Mouse (Mus musculus): ENCODE measurements around the gene Kazn.

Gene Kazn

DNA sequence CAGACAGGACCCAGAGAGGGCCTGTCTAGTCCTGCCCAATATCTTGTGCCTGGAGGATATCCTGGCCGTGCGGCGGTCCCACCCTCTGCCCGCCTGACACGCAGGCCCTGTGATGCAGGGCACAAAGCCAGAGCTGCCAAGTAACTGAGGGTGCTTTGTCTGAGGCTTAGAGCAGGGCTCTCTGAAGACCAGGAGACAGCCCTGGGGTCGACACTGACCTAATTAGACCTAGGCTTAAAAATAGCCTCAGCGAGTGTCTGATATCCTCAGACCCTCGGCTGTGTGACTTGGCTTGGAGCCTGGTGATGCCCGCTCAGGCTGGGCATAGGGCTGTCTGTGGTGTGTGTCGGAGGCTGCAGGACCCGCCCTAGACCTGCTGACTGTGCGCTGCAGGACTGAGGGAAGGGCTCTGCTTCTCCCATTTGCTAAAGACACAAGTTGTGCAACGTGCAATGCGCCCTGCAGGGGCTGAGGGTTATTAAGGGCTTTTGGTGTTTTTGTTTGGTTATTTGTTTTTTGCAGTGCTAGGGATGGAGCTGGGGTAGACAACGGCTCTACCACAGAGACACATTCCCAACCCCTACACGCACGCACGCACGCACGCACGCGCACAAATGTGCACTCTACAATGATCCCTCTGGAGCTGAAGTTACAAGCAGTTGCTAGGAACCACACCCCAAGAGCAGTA lies 181.5 kb downstream of the Kazn start:
- ChIA-PET POLR2A (interaction anchor here in 3 of 4 experiments (0.9 to 42.6 kb wide), 12 partner anchors 9 to 64 kb away, joined by 3 to 1562 read pairs (median 5); partner anchors contain the start of gene Tmem51 (in 2 of the 3)), CTCF (interaction anchor here in 2 of 4 experiments (0.7 to 1.4 kb wide), 5 partner anchors 9 to 489 kb away, joined by 3 to 4 read pairs (median 3); no protein-coding TSS in a partner anchor)

- CTCF ChIA-PET: interaction anchor here in 3 of 4 experiments (0.6 to 1.3 kb wide), 8 partner anchors 29 to 1145 kb away, joined by 3 to 5 read pairs (median 4); no protein-coding TSS in a partner anchor
- POLR2A ChIA-PET: interaction anchor here in 3 of 4 experiments (0.7 to 42.6 kb wide), 10 partner anchors 8 to 464 kb away, joined by 3 to 1562 read pairs (median 5); partner anchors contain the start of genes Tmem51 (in 2 of the 3) and Fhad1 (in 1 of the 3)
Observed at GRCm38 (mm10) chr4:142055600-142055999, 183.6 kb downstream of the Kazn start.

GRCm38 (mm10) chr4:142054580-142054979 lies 184.6 kb downstream of the Kazn start:
- CTCF ChIA-PET: interaction anchor here (0.6 to 1.7 kb wide), 9 partner anchors 15 to 71 kb away, joined by 3 to 8 read pairs (median 4); no protein-coding TSS in a partner anchor
- POLR2A ChIA-PET: interaction anchor here (0.6 to 42.6 kb wide), 24 partner anchors 8 to 367 kb away, joined by 3 to 1562 read pairs (median 4); partner anchors contain the start of genes Fhad1 (in 2 of the 4) and Tmem51 (in 2 of the 4)

DNA sequence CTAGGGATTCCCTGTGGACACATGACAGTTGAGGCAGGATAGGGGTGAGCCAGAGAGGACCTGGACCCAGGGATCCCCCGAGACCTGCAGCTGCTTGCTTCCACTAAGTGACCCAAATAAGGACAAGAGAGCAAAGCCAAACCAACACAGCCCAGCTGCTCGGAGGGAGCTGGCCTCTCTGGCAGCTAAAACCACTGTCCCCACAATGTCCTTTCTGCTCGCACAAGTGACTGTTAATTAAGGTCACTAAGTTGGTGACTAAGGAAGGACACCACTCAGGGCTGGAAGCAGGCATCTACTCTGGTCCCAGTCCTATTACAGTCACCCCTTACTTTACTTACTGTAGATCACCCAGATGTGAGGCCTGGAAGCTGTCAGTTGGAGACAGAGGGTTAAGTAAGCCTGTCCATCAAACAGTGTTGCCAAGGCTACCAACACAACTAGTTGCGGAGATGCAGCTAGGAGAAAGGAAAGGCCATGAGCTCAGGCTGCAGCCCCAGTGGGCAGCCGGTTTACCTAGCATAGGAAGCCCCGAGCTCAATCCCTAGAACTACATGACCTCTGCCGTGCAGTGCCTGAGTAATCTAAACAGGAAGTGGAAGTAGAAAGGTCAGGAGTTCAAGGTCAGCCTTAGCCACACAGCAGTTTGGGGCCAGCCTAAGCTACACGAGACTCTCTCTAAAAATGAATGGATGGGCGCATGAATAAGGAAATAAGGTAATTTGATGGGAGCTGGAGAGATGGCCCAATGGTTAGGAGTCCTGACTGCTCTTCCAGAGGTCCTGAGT lies 185.3 kb downstream of the Kazn start:
- ChIA-PET POLR2A (interaction anchor here (0.5 to 42.6 kb wide), 25 partner anchors 9 to 185 kb away, joined by 3 to 1562 read pairs (median 5); partner anchors contain the start of genes Fhad1 (in 2 of the 4) and Tmem51 (in 2 of the 4)), CTCF (interaction anchor here in 3 of 4 experiments (0.6 to 2.1 kb wide), 7 partner anchors 10 to 70 kb away, joined by 3 to 7 read pairs (median 5); no protein-coding TSS in a partner anchor)

DNA sequence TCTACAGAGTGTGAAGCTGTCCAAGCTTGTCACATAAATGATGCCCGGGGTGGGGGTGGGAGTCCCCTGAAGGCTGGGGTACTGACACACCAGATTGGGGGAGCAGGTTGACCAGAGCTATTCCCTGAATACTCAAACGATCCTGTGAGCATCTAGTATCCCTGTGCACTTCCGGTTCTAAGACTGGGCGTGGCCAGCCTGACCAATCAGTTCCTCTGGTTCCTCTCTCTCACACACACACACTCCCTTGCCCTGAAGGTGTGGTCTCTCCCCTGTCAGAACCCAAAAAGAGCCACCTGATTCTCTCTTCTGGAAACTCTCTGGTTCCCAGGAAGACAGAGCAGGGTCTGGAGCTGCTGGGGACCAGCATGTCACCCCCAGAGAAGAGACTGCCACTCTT lies 185.9 kb downstream of the Kazn start:
- ChIA-PET POLR2A (interaction anchor here (0.5 to 42.6 kb wide), 25 partner anchors 9 to 1108 kb away, joined by 3 to 1562 read pairs (median 5); partner anchors contain the start of genes Fhad1 (in 3 of the 4) and Tmem51 (in 2 of the 4)), CTCF (interaction anchor here (0.6 to 2.1 kb wide), 7 partner anchors 9 to 70 kb away, joined by 3 to 15 read pairs (median 5); no protein-coding TSS in a partner anchor)

DNA sequence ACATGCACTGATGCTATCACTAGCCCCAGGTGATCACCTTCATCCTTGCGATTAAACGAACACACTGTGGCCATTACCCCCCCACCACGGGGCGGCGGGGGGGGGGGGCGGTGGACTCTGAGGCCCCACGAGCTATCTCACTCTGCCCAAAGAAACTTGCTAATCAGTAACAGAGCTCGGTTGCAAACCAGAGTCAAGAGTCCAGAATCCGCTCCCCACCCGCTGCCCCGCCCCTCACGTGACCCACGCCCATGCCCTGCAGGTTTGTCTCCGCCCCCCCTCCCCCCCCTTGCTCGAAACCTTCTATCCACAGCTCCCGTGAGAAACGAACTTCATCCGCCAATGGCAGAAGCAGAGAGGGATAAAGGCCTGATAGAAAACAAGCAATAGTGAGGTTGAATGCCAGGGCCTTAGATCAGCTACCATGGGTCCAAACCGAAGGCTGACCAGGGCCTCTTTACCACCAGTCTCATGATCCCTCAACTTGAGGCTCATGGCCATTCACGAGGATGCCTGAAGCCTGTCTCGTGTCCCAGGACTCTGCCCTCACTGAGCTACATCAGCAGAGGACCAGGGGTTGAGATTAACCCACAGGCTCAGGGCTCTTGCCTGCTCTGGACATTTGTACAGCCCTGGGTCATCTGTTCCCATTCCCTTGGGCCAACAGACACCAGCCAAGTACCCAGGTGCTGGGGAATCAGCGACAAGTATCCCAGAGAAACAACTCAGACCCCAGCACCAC lies 186.6 kb downstream of the Kazn start:
- POLR2A ChIA-PET: interaction anchor here in 3 of 4 experiments (0.6 to 42.6 kb wide), 31 partner anchors 10 to 1644 kb away, joined by 3 to 1562 read pairs (median 5); partner anchors contain the start of genes Fhad1 (in 3 of the 3) and Tmem51 (in 2 of the 3)
- CTCF ChIA-PET: interaction anchor here (0.6 to 2.1 kb wide), 9 partner anchors 8 to 69 kb away, joined by 3 to 15 read pairs (median 3); partner anchors contain the start of gene Fhad1 (in 1 of the 4)

All from embryonic stem cell, embryonic (primary cell).